Mouse (Mus musculus): Measurements from ENCODE around the gene Zfp704.

The Zfp704 gene

GRCm38 (mm10) chr3:9554916-9555315, 55.0 kb downstream of the Zfp704 start:
- DNase-seq = no peak

- DNase-seq = no peak
Observed at GRCm38 (mm10) chr3:9552332-9552731, 57.6 kb downstream of the Zfp704 start.

DNA sequence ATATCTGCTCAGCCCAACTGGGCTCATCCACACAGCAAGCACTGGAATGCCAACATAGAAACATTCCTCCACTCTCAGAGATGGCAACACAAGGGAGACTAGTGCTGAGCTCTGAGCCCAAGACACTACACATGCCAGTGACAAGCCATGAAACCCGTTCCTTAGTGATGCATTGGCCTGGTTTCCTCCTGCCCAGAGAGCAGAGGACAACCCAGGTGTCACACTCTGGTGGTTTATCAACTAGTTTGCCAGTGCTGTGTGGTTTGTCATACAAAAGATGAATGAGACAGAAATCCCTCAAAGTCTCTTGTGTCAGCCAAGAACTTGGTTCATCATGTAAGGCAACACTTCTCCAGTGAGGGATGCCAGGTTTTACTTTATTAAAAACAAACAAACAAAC, 59.0 kb downstream of the Zfp704 start:
- no peak for DNase-seq

- DNase-seq = no peak
Observed at GRCm38 (mm10) chr3:9549815-9550214, 60.1 kb downstream of the Zfp704 start.

DNA sequence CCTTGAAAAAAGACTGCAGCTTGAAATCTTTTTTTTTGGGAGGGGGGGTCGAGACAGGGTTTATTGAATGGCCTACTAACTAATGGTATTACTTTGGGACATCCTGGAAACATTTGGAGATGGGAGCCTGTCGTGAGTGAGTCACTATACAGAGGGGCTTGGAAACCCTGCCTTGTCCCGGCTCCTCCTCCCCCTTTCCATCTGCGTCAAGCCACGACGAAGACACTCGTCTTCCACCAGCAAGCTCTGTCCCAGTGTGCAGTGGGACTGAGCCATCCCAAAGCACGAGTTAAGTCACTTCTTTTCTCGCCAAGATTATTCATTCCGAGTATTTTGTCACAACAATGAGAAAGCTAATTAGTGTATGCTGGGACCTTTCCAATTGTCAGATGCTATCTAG, 61.7 kb downstream of the Zfp704 start:
- DNase-seq = no peak

GRCm38 (mm10) chr3:9546882-9547620, 62.8 kb downstream of the Zfp704 start:
- no peak for DNase-seq

DNA sequence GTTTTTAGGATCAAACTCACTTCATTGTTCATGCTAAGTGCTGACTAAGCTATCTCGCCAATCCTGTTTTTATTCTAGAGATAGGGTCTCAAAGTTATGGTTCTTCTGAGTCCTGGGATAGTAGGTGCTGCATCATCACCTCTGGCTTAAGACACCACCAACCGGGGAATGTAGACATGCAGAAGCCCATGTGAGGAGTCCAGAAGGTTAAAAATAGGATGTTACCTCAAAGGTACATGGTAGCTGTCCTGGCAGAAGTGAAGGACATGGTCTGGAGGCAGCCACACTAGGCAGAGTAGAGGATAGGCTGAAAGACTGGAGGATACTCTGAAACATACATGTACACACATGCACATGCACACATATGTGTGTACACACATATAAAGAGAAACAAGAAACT, 65.5 kb downstream of the Zfp704 start:
- DNase-seq = no peak

GRCm38 (mm10) chr3:9543916-9544315, 66.0 kb downstream of the Zfp704 start:
- no peak for DNase-seq

DNA sequence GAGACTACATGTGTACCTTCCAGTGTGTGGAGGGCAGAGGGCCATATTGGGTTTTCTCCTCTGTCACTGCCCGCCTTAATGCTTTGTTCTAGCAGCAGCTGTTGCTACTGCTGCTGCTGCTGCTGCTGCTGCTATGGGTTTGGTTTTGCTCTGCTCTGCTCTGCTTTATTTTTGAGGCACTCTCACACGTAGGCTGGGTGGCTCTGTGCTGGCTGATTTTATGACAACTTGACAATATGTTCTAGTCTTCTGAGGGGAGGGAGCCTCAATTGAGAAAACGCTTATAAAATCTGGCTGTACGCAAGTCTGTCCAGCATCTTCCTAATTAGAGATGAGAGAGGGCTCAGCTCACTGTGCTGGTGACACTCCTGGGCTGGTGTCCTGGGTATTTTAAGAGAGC, 66.4 kb downstream of the Zfp704 start:
- DNase-seq = no peak

- no peak for DNase-seq
Observed at GRCm38 (mm10) chr3:9541561-9541960, 68.3 kb downstream of the Zfp704 start.

GRCm38 (mm10) chr3:9538510-9538909, 71.4 kb downstream of the Zfp704 start:
- DNase-seq = no peak

- no peak for DNase-seq
Observed at GRCm38 (mm10) chr3:9537889-9538288, 72.0 kb downstream of the Zfp704 start.

DNA sequence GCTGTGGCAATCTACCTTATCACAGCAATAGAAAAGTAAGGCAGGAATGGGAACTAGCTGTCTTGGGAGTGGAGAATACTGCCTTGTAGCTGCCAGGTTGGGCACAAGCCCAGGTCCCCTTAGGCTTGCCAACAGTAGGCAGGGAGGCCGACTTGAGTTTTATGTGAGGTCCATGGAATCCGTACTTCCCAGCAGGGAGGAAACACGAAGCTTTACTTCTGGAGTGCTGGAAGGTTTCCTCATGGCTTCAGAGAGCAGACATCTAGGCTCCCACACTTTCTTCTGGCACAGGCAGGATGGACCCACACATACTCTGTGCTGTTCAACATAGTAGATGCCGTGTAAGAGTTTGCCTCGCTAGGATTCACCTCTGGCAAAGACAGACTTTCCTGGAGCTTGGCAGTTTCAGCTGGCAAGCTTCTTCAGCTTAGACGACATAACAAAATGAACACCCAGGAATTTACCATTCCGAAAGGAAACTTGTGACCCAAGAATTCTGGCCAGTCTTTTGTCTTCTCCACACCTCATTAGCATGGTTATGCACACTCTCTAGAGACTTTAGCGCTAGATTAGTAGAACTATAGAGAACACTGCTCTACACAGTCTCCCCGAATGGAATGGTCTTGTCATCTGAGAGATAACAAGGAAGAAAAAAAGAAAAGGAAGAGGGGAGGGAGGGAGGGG, 79.6 kb downstream of the Zfp704 start:
- DNase-seq = no peak

- DNase-seq = no peak
Observed at GRCm38 (mm10) chr3:9524429-9524828, 85.5 kb downstream of the Zfp704 start.

DNA sequence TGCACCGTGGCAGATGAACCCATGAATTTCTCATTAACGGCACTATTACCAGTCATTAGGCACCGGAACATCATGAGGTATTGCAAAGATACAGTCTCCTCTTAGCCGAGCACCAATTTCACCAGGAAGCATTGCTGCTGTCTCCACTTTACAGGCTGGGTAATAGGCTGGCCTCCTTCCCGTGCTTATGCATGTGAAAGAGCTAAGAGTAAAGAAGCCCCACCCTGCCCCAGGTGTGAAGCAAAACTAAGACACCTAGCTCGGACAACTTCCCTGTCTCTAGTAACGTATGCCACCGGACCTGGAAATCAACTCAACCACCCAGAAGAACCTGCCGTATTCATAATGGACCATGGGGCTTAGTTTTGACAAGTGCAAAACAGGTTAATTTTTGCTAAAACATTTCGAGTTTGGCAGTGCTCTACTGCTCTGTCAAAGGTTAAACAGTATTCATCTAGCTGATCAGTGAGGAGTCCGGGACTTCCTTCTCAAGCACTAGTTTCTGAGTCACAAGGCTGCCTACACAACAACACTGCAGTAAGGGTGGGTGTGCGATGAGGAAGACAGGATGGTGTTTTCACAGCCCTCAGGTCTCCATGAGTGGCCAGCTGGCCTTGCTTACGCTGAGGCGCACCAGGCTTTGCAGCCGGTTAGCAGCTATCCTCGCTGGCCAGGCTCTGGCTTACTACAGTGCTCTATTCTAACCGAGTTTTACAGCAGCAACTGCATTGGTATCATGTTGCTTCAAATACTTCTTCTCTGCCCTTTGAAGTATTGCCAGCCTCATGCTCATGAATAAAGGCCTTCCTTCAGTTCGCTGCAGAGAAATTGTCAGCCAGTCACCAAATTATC, 86.6 kb downstream of the Zfp704 start:
- peak; percentile 44 for DNase-seq

DNA sequence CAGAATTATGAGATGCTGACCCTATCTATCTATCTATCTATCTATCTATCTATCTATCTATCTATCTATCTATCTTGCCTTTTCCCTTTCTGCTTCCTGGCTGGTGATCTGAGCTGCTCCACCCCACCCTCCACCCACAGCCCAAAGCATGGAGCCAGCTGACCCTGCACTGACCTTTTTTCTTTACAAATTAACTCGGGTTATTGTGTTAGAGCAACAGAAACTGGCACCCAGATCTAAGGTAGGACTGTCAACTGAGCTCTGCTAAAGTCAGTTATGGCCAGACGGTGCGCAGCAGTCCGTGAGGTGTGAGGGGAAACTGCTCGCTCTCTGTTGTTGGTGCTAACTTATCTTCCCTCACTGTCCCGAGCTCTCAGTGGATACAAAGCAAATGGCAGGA, 87.9 kb downstream of the Zfp704 start:
- no peak for DNase-seq

GRCm38 (mm10) chr3:9520728-9521054, 89.2 kb downstream of the Zfp704 start:
- DNase-seq = no peak

- DNase-seq = peak; percentile 74
Observed at GRCm38 (mm10) chr3:9520051-9520727, 89.7 kb downstream of the Zfp704 start.

DNA sequence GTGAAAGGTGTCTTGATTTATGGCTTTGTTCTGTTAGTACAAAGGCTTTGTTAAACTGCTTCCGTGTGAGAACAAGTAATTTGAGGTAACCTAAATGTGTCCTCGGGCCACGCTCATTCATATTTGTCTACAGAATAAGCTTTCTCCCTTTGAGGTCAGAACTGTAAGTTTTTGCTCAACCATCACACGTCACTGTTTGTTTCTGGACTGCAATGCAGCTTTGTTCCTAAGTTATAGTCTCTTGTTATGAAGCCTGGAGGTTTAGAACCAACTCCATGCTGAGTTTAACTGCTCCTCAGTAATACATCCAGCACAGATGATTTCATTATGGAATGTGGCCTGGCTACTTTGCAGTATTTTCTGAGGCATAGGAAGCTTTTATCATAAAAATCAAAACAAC, 90.4 kb downstream of the Zfp704 start:
- no peak for DNase-seq

DNA sequence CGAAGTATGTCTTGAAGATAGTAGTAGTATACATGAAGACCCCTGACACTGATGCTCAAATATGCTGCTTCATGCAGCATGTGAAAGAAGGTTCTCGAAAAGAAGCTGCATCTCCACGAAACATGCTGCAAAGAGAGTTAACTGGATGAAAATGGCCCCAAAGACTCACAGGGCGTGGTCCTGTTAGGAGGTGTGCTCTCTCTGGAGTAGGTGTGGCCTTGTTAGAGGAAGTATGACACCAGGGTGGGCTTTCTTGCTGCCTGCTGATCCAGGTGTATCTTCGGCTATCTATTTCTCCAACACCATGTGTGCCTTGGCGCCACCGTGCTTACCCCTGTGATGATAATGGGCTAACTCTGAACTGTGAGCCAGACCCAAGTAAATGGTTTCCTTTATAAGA, 90.9 kb downstream of the Zfp704 start:
- DNase-seq = no peak

GRCm38 (mm10) chr3:9516119-9516855, 93.6 kb downstream of the Zfp704 start:
- no peak for DNase-seq

- no peak for DNase-seq
Observed at GRCm38 (mm10) chr3:9515527-9515926, 94.4 kb downstream of the Zfp704 start.

GRCm38 (mm10) chr3:9513703-9514110, 96.2 kb downstream of the Zfp704 start:
- DNase-seq = no peak
